Mouse (Mus musculus) retina, postnatal 7 days (tissue): ENCODE results near the gene Fabp2.
A peak's percentile ranks its signal among the peaks of the same experiment; 100 is the strongest.

ENCODE experiments used
- DNase-seq: peaks from one replicate; pipeline ENCODE4 v3.0.0-alpha.2; 2012; ENCODE audit warnings: low read depth, low spot score

The Fabp2 gene

DNA sequence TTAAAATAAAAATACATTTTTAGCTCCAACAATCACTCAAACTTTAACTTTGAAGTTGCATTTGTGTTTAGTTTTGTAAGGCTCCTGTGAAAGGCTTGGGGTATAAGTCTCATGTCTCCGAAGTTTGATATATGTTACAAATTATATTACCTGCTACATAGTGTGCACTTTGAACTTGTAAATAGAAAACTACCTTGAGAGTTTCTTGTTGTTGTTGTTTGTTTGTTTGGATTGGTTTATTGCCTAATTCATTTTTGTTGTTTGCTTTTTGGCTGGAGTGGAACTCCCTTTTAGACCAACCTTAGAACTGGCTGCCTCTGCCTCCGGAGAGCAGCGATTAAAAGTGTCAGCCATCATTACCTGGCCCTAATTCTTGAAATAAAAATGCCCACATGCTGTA lies at the start of gene Fabp2:
Gene Fabp2 (plus strand): TSS at position 301 of the 400 bp plus-strand sequence.
- no peak for DNase-seq

DNA sequence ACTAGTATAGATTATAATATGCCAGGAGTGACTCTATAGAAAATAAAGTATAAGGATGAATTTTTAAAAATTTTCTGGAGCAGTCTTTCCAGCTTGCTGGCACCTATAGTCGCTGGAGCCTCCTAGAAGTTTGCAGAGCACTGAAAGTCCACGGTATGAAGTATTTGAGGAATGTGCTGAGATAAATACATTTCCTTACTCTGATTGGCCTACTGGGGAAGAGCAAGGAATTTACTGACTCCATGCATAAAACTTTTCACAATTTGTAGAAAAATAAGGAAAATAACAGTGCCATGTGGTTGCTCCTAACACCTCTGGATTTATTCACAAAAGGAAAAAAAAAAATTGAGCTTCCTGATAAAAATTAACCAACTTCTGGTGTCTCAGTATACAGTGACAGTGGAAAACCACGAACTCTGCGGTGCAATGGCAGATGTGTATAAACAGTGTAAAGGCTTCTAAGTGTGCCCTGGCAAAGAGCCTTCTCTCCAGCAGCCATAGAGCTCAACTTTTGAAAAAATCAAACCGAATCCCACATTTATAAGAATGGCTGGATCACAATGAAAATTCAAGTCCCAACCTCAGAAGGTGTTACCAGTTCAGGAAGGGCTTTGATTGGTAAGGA lies 46.4 kb upstream of the Fabp2 start:
- no peak for DNase-seq

DNA sequence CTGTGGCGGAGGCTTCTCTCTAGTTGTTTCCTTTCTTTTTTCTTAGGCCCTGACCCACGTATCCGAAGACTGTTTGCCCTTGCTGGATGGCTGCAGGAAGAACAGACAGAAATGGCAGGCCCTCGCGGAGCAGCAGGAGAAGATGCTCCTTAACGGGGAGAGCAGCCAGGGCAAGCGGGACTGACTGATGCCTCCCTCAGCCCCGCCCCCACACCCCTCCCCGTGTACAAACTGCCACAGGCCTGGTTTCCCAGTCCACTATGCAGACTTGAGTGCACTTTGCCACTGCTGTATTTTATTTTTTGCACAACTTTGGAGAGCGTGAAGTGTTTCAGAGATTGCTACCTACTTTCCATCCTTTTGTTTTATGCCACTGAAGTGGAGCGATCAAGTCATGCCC lies 39.7 kb upstream of the Fabp2 start:
- no peak for DNase-seq

DNA sequence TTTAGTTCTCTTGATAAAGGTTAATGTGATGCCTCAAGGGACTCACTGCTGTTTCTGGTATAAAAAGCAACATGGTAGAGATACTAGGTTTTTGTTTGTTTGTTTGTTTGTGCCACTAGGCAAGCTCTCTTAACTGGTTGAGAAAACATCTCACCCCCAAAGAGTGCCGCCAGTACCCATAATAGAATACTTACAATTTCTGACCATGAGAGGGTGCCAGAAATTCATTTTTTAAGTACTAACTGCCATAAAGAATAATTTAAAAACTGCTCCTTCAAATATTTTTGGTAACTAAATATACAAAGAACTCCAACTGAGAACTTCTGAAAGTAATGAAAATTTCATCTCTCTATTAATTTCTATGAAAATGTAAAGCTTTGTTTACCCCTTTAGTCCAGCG lies 35.0 kb upstream of the Fabp2 start:
- no peak for DNase-seq

DNA sequence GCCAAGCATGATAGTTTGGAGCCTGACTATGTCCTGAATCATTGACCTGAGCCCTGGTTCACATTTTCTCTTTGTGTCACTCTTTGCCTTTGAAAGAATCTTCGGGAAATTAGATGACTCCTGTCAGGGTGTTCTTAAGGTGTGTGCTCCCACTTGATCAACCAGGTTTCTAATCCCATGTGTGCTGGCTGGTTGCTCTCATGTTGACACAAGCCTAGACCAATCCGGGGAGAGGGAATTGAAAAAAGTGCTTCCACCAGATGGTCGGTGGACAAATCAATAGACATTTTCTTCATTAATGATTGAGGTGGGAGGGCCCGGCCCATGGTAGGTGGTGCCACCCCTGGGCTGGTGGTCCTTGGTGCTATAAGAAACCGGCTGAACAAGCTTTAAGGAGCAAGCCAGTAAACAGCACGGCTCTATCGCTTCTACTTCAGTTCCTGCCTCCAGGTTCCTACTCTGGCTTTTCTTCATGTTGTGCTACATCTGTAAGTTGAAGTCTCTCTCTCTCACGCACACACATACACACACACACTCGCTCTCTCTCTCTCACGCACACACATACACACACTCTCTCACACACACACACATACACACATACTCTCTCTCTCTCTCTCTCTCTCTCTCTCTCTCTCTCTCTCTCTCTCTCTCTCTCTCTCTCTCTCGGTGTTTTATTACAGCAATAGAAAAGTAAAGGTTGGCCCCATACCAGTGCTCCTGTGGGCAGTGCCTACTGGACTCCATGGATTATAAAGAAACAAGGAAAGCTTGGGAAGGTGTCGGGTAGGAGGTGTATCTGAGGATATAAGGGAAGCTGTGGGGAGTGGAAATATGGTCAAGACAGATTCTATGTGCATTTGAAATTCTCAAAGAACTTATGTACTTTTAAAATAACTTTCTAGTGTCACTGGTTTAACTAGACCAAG lies 34.0 kb upstream of the Fabp2 start:
- DNase-seq, result no peak

DNA sequence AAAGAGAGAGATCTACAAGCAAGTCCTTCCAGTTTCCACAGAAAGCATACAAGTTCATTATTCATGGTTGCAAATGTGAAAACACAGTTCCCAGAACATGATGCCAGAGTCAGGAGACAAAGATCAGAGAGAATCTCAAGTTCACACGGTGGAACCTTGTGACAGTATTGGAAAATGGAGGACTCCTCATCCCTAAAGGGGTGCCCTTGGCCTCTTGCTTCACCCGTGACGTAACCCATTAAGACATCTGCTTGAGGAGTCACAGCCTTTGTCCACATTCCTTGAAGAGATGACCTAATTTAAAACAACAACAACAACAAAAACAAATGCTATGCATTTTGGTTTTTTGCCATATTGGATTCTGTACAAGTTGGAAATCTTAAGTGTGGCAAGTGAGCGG lies 29.8 kb upstream of the Fabp2 start:
- no peak for DNase-seq

DNA sequence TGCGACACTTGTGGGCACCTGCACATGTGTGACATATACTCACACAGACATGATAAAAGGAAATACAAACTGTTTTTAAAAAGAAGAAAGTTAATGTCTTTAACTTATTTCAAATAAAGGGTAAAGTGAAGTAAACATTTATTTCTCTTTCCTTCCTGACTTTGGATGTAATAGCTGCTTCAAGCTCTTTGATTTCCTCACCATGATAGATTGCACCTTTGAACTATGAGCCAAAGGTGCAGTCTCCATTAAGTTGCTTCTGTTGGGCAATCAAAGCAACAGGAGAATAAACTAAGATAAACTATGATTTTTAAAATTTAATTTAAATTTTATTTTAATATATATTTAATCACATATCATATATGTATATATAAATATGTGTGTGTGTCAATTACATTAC lies 26.6 kb upstream of the Fabp2 start:
- no peak for DNase-seq

DNA sequence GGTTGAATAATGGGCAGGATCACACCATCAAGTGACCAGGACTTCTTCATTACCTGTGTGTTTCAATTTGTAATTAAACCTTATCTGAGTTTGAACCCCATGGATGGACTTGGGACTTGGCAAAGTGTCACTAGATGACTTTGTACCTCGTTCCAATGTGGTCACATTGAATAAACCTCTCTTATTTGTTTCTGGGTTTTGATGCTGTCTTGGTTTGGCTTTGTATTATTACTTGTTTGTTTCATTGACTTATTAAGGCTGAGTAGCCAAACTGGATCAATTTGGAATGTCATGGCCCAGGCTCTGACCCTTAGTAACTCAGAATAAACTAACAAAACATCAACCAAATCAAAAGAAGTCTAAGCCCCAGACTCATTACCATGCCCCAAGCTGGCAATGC lies 23.3 kb upstream of the Fabp2 start:
- DNase-seq, result no peak

DNA sequence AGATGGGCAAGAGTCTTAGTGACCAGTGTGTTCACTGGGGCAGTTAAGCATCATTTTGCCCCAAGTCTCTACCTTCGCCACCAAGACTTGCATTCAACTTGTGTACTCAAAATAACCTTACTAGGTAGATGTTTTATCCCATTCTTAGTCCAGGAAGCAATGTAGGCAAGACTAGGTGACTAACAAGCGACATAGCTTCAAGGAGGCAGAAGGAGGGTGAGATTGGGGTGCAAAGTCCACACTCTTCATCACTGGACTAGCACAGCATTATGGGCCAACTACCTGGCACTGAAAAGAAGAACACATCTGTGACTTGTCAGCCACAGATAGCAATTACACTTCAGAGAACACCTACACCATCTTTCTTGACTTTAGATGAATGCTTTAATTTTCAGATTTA lies 18.0 kb upstream of the Fabp2 start:
- DNase-seq, result no peak

DNA sequence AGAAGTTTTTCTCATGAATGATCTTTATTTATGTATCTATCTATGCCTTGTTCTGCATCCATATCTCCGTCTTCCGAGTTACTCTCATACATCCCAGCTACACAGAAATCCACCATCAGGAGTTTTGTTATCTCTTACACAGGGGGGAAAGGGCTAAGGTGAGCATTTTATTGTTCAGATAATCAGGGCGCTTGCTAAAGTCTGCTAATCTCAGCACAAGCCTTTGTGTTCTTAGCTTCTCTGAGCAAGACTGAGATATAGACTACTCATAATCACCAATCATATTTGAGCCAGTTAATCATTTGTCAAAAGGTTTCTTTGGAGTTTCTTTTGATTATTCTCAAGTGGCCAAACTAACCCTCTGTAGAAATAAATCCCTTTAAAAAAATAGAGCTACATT lies 17.3 kb upstream of the Fabp2 start:
- no peak for DNase-seq

DNA sequence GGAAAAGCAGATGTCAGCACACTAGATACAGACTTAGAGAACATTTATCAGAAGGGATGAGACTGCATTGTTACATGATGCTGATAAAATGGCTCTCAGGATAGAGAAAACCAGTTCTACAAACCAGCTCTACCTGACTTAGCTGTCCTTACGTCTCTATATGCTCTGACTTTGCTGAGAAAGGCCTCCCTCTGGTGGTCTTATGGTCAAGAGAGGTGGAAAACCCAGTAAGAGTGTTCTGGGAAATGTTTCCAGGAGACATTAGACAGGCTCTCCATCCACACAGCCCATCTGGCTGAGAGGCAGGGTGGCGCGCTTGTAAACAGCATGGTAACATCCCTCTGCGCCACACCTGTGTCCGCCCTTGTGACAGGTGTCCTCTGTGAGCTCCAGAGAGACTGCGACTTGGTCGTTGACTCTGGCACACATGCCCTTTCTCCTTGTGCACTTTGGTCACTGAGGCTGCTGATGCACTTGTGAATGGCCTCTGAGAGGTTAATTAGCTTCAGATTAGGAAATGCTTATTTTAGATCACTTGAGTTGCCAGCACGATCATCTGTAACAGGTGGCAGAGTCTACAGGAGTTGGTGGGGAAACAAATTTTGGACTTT lies 16.1 kb upstream of the Fabp2 start:
- DNase-seq, result no peak

DNA sequence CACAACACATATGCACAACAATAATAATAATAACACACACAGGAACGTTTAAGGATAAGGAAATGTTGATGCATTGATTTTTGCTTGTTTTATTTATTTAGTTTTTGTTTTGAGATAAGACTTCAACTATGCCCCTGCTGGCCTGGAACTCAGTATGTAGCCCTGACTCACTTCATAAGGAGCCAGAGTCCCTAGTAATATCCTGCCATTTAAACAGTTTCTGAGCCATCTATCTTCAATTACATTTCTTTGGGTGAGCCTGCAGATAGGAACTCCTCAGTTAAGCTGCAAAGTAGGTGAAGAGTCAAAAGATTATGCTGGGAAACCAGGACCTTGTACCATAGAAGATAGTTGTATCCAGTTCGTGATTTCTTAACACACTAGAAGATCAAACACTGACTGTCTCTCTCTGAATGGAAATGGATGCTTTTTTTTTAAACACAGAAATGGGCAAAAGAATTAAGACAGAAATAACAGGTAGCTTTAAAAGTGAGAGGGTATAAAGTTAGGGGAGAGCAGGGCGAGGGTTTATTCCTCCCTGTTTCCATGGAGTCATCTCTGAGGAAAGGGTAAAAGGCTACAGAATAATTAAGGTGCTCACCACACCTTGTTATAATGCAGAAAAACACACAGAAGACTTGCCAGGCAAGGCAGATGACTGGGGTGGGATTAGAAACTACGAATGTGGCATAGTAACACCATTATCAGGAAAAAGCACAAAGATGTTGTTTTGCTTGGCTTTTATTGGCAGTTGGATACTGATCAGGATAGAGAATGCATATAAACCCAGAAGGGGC lies 7.2 kb upstream of the Fabp2 start:
- DNase-seq, result no peak

DNA sequence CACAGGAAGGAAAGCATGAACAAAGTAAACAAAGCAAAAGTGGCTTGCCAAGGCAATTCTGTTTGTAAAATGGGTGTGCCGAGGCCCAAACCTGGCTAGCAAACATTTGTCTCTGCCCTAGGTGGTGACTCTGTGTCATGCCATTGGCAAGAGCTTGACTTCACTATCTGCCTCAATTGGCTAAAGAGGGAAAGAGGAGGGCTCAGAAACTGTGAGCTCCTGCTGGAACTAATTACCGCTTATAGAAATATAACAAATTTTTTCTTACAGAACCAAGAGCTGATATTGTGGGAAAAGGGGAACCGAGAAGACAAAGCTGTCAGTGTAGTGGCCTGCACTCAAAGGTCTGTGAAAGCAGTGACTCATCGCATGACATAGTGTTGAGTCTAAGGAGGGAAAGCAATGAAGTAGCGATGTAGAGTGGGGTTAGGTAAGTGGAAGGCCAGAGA lies 6.5 kb upstream of the Fabp2 start:
- DNase-seq, result no peak

DNA sequence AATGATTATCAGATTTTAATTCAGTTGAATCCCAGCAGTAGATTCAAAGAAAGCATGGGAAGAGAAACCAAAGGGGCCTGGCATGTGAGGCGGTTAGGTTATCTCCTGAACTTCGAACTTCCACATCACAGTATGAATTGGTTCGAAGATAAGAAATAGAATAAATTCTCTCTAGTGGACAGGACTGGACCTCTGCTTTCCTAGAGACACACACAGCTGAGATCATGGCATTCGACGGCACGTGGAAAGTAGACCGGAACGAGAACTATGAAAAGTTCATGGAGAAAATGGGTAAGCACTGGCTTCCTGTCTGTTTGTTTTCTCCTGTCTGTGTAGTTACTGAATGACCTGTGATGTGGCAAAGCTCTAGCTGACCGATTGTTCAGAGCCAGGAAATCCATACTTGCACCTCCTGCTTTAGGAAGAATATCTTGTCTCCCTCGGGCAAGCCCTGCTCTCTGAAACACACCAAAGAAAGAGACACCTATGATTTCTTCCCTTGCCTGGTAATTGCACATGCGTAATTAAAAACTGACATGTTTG lies 388 bp downstream of the Fabp2 start:
- DNase-seq, result no peak

DNA sequence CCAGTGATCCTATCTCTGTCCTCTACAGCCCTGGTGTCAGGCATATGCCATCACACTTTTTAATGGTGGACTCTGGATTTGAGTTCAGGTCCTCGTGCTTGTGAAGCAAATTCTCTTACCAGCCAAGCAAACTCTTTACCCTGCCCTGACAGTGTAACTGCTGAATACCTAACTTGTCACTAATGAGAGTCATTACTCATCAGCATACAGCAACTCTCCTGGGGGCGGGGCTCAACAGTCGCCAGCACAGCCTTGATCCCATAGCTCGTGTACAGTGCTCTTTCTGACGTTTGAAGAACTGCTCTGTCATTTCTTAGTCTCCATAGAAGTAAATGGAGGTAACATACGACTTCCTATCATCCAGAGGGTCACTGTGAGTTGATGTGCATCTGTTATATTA lies 3.4 kb downstream of the Fabp2 start:
- DNase-seq, result no peak

DNA sequence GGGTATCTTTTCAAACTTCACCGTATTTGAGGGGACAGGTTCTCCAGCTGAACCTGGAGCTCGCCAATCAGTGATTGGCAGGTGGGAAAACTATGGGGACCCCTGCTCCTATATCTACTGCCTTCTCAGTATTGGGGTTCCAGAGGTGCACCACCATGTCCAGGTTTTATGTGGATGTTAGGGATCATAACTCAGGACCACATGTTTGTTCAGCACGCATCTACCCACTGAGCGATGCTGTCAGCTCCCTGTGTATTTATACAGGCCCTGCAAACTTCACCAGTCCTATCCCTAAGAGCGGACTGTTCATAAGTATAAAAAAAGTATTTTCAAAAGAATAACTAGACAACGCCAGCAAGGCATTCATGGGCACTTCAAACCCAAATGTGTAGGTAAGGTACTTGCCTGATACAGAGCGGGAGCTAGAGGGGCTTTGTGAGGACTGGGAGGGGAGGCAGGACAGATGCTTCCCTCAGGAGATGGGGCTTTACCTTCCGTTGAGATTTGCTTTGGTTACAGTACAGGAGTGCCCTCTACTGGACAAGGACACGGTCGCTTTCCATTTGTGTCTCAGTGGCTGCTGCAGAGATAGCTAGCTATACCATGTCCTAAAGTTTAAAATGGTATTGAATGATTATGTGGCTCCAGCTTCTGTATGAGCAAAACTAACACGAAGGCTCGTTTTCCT lies 9.0 kb downstream of the Fabp2 start:
- peak; percentile 61 for DNase-seq

DNA sequence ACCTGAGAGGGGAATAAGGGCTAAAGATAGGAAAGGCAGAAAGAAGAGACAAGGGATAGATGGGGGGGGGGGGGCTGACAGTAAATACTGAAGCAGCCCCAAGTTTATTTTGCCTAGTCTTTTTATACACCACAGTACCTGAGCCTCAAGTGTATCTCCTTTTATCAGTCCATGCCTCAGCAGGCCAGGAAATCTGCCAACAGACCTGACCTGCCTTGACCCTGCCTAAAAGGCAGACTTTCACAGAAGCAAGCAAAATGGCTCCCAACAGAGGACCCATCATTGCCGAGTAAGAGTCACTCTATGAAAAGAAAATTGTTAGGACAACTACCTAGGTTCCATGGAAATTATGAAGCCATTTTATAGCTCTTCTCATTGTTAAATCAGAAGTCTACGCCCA lies 13.0 kb downstream of the Fabp2 start:
- DNase-seq, result no peak

DNA sequence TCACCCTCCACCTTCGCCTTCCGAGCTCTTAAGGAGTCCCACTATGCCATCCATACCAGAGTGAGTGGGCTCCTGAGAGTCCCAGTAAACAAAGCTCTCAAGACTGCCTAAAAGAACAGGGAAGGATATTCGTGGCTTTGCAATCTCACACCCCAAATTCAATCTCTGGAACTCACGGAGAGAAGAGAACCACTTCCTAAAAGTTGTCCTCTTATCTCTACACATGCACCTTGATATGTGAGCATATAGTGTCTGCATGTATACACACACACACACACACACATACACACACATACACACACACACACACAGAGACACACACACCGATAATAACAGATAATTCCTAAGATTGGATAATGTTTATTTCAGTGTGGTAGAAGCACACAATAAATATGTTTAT lies 20.6 kb downstream of the Fabp2 start:
- no peak for DNase-seq

DNA sequence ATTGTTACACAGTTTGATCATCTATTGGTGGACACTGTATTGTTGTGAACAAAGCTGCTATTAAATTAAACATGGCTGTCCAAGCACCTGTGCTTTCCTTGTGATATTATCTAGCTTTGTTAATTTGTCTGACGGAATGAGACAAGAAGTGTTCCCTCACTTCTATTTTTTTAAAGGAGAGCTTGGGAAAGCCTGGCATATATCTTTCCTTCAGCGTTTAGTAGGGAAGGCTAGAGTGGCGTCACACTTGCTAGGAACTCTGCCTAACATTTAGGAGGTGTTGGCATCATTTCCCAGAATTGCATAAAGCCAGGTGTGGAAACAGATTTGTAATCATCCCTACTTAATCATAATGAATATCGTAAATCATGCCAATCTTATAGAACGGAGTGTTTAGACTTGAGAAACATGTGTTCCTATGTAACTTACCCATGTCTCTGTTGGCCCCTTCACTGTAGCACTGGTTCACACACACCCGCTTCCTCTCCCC lies 21.4 kb downstream of the Fabp2 start:
- no peak for DNase-seq

DNA sequence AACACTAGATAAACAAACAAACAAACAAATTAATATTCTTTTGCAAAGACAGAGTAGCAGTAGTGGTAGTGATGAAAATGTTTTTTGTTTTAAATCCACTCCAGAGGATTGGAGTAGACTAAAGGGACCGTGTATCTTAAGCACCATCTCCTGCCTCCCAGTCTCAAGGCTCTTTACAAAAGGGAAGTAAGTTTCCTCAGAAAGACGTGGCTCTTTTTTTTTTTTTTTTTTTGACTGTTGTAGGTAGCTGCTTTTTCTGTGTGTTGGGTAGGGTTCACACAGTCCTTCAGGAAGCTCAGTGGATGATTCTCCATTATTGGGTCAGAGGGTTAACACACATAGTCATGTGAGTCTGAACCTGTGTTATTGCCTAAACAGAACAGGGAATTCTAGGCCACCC lies 23.8 kb downstream of the Fabp2 start:
- no peak for DNase-seq

DNA sequence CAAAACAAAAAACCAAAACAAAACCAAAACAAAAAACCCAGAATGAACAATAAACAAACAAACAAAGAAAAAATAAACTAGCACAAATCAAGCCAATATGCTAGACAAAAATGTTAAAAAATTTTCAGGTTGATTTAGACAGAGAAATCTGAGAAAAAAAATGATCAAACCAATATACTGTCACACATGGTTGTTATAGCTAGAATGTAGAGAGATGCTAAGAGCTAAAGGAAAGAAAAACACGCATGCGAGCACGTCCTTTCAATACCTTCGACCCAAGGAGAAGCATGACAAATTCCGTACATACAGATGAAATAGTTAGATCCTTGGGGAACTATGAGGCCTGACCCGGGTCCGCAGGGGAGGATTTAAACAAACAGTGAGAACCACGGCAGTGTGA lies 24.4 kb downstream of the Fabp2 start, which contains the start of gene Gm10959:
Gene Gm10959 (minus strand): TSS at position 101 of the 400 bp plus-strand sequence.
- no peak for DNase-seq
